Mouse (Mus musculus): ENCODE measurements around the gene Prss50.

DNA sequence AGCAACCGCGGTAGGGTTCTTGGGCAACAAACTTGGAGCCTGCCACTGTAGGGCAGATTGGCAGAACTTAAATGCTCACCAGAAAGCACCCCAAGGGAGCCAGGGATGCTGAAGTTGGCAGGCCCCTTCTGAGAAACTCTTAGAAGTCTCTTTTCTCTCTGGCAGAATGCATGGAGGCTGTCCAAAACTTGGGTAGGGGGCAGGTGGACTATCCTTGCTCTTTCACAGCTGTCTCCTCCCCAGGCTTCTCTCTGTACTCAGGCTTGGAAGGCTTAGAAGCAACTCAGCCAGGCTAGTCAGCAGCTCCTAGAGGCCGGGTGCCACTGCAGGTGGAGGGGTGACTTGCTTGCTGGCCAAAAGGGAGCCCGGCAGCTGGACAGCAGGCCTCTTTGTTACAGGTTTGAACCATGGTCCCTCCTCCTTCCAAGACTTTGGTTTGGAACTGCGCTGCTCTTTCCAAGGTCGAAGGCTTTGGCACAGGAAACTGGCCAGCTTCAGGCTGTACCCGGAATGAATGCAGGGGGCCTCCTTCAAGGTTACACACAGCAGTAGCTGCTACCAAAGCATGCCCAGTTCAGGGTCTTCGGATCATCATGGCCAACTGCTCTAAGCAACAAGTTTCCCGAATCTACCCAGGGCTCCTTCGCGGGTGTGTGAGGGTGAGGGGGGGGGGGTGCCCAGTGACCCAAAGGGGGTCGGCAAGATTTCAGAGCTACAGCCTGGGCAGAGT is 21.6 kb downstream of the Prss50 start, which contains the start of gene Als2cl:
- no peak for TF ChIP-seq CTCF (conservative IDR thresholded peaks at IDR 0.05; ENCODE audit: low read length)
- no peak for TF ChIP-seq NANOG (IDR thresholded peaks at IDR 0.05; ENCODE audit: borderline replicate concordance, low read length)

Data from E14TG2a.4 (cell line).